Mouse (Mus musculus): ENCODE measurements around the gene Wipi2.
A peak's percentile ranks its signal among the peaks of the same experiment; 100 is the strongest.

Gene Wipi2

GRCm38 (mm10) chr5:142627398-142627797, at the start of gene Wipi2:
Gene Wipi2, plus strand, starts transcription at chr5:142627698.
- no peak for DNase-seq (ENCODE audit: low read depth, low spot score)

- no peak for DNase-seq (ENCODE audit: low read depth, low spot score)
Observed at GRCm38 (mm10) chr5:142578192-142578591, 49.3 kb upstream of the Wipi2 start.

GRCm38 (mm10) chr5:142581517-142581916, 46.0 kb upstream of the Wipi2 start:
- peak; percentile 45 for DNase-seq (ENCODE audit: low read depth, low spot score)

- DNase-seq (ENCODE audit: low read depth, low spot score) = no peak
Observed at GRCm38 (mm10) chr5:142583616-142584126, 43.8 kb upstream of the Wipi2 start.

GRCm38 (mm10) chr5:142590953-142591616, 36.4 kb upstream of the Wipi2 start:
- no peak for DNase-seq (ENCODE audit: low read depth, low spot score)

DNA sequence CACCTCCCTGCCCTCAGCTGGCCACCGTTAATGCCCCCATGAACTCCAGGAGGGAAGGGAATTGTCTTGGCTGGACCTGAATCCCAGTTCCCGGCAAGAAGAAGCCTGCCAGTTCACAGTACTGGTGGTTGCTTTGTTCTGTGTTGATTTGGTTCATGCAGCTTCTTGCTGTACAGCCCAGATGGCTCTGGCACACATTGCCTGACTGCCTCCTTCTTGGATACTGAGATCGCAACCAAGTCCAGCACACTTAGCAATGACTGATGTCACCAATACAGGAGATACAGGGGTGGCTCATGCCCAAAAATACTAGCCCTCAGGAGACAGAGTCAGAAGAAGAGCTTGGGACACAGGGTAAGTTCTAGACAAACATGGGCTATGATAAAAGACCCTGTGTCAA, 31.8 kb upstream of the Wipi2 start:
- no peak for DNase-seq (ENCODE audit: low read depth, low spot score)

GRCm38 (mm10) chr5:142596723-142597122, 30.8 kb upstream of the Wipi2 start:
- DNase-seq (ENCODE audit: low read depth, low spot score) = no peak

GRCm38 (mm10) chr5:142597648-142598390, 29.7 kb upstream of the Wipi2 start:
- DNase-seq (ENCODE audit: low read depth, low spot score) = no peak

DNA sequence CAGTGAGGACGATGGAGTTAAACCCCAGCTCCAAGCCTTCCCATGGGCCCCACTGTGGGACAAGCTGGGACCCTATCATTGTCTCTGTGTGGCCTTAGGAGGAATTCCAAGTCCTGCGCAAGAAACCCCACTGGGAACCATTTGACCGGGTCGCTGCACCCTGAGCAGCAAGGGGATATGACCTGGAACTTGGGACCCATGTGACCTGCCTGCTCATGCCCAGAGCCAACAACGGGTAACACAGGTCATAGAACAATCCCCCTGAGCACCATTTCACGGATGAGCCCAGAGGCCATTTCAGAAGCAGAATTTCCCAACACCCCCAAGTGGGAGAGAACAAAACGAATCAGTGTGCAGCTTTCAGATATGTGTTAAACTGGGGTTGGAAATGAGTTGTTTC, 23.1 kb upstream of the Wipi2 start:
- DNase-seq (ENCODE audit: low read depth, low spot score) = no peak

DNA sequence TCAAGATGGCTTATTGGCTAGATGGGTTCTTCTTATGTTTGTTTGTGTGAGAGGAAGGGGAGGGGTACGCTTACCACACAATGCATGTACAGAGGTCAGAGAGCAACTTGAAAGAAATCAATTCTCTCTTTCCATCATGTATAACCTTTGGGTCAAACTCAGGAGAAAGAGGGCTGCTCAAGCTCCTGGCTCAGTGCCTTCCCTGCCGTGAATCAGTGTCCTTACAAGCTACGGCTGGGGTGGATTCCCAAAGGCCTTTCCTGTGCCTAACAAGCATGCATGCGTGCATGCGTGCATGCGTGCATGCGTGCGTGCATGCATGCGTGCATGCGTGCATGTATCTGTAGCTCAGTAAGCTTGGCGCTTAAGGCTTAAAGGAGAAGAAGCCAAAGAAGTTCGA, 22.2 kb upstream of the Wipi2 start:
- no peak for DNase-seq (ENCODE audit: low read depth, low spot score)

DNA sequence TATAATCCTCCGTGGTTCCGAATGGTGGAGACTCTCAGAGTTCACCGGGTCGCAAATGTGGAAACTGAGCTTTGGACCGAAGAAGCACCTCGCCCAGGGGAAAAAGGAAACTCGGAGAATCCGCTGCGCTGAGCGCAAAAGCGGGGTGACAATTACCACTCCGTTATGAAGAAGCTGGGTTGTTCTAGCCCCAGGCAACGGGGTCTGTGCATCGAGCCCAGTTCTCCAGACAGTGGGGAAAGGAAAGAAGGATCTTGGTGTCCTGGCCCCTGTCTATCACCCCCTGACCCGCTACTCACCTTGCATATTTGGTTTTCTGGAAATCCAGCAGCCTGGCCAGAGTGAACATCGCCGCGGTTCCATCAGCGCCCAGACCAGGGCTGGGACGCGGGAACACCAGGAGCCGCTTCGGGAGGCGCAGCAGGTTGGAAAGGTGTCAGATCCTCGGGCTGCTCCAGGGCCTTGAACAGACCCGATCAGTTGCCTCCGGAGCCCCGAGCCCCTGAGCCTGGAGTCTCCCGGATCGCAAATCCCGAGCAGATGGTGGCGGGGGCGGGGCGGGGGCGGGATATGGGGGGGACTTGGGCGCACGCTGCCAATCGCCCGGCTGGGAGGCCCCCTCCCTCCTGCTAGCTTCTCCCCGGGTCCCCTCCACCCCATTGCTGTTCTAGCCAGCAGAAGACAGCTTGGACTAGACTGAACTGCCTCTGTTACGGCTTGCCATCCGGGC, 19.1 kb upstream of the Wipi2 start, which contains the start of gene Mmd2:
Gene Mmd2, minus strand, starts transcription at position 542 of the 730 bp plus-strand sequence.
- no peak for DNase-seq (ENCODE audit: low read depth, low spot score)

GRCm38 (mm10) chr5:142608989-142609325, 18.5 kb upstream of the Wipi2 start:
- no peak for DNase-seq (ENCODE audit: low read depth, low spot score)

GRCm38 (mm10) chr5:142610362-142610761, 17.1 kb upstream of the Wipi2 start:
- DNase-seq (ENCODE audit: low read depth, low spot score) = no peak

- DNase-seq (ENCODE audit: low read depth, low spot score) = no peak
Observed at GRCm38 (mm10) chr5:142614513-142614912, 13.0 kb upstream of the Wipi2 start.

- DNase-seq (ENCODE audit: low read depth, low spot score) = no peak
Observed at GRCm38 (mm10) chr5:142615638-142616037, 11.9 kb upstream of the Wipi2 start.

- no peak for DNase-seq (ENCODE audit: low read depth, low spot score)
Observed at GRCm38 (mm10) chr5:142616326-142616725, 11.2 kb upstream of the Wipi2 start.

- peak; percentile 52 for DNase-seq (ENCODE audit: low read depth, low spot score)
Observed at GRCm38 (mm10) chr5:142619866-142620265, 7.6 kb upstream of the Wipi2 start.

DNA sequence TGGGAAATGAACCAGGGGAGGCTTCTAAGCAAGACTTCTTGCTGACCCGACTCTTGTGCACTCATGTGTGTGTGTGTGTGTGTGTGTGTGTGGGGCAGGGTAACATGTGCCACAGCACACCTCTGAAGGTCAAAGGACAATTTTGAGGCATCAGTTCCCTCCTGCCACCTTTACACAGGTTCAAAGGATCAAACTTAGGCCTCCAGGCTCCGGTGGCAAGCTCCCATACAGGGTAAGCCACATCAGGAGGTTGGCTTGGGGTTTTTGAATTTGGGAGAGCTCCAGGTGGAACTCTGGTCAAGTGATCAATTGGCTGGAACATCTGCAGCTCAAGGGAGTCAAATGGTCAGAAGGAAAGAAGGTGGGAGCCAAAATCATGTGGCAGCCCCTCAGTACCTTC, 6.1 kb upstream of the Wipi2 start:
- no peak for DNase-seq (ENCODE audit: low read depth, low spot score)

DNA sequence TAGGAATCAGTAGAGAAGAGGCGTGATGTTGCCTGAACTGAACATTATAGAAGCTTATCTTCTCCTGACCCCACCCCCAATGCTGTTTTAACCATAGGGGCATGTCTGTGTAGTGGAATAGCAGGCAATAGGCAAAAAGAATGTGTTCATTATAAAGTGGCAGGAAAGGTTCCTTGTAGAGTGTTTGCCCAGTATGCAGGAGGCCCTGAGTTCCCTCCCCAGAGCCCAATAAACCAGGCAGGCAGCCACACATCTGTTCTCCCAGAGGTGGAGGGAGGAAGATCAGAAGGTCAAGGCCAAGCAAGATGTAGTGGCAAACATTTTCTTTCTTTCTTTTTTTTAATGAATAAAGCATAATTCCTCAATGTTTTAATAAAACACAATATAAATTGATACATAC, 5.4 kb upstream of the Wipi2 start:
- no peak for DNase-seq (ENCODE audit: low read depth, low spot score)

DNA sequence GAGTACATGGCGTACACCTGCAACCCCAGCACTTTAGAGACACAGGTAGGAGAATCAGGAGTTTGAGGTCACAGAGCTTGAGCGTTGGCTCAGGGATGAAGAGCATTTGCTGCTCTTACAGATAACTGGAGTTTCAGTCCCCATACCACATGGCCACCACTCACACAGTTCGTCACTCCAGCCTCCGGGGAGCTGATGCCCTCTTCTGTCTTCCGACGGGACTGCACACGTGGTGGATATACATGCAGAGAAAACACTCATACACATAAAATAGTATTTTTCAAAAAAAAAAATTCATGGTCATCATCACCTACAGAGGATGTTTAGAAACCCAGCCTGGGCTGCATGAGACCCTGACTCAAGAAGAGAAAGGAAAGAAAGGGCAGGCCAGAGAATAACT, 4.4 kb upstream of the Wipi2 start:
- DNase-seq (ENCODE audit: low read depth, low spot score) = no peak

- DNase-seq (ENCODE audit: low read depth, low spot score) = peak; percentile 88
Observed at GRCm38 (mm10) chr5:142628726-142629662, 1.5 kb downstream of the Wipi2 start.
